Mouse (Mus musculus): ENCODE measurements around the gene Ezh1.

GRCm38 (mm10) chr11:101226065-101226701, at the start of gene Ezh1:
- TF ChIP-seq CTCF (IDR thresholded peaks at IDR 0.05; ENCODE audit: control insufficient read depth, insufficient read depth, low read length) (peak; percentile 32; the same call in 1 of the 2 replicates), POLR2A (IDR thresholded peaks at IDR 0.05; ENCODE audit: borderline replicate concordance, control insufficient read depth, low read depth, low read length) (peak; percentile 89; the same call in 1 of the 2 replicates)

All from bone marrow, adult 2 months (tissue).